Mouse (Mus musculus) ES-E14 (cell line): ENCODE data around the gene Pcmtd2.

ENCODE experiments used
- CHD2 ChIP-seq: IDR thresholded peaks from 2 replicates; pipeline ENCODE4 v1.6.1; 2014; ENCODE audit warnings: mild to moderate bottlenecking, low read depth, low read length, inconsistent platforms
- ZNF384 ChIP-seq: IDR thresholded peaks from 2 replicates; pipeline ENCODE4 v1.6.1; 2012; ENCODE audit warnings: low read depth, low read length, inconsistent platforms

DNA sequence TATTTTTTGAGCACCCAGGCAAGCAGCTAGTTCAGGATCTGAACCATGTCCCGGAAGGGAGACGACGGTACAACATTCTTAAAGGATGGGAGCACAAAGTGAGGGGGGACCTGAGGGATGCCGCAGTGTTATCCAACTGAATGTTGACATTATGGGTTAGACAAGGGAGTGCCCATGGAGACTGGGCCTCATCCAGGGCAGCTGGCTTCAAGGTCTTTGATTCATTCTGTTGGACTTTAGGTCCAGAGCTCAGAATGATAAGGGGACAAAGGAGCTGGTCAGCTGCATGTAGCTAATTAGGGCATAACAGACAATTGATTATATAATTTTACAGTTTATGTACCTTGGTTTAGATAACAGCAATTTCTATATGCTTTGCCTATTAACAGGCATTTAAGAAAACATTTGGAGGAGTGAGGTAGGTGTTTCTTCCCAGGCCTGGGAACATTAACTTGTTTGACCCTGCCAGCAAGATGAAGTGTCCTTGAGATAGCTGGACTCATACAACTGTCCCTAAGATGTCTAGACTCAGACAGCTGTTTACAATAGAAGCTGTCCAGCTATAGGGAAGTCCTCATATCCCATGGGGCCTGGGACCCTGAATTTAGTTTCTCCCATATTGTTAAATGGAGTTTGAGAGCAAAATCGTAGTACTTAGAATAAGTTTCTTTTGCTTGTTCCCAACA, 8.2 kb downstream of the Pcmtd2 start:
- no peak for TF ChIP-seq CHD2
- no peak for TF ChIP-seq ZNF384
